Mouse (Mus musculus) granulocyte monocyte progenitor cell, adult 5-6 weeks (primary cell): ENCODE data around the gene C2. TPM values are rescaled to one million over a fixed set of nuclear protein-coding genes. Genes with fewer than 3 reads are reported as not detected.

Experiments
- ATAC-seq: replicated peaks from 2 replicates; pipeline ENCODE4 v1.8.0; 2016; ENCODE audit warnings: mild to moderate bottlenecking, moderate TSS enrichment, inconsistent platforms; ENCODE audit not compliant: poor library complexity, severe bottlenecking
- total RNA-seq, 2 experiments: library from RNA; stranded (forward) in 1 of 2; stranded (reverse) in 1 of 2; fragments of 200-712, 200-1000 nt in 1 of 2; fragments of >200 nt in 1 of 2; fragmentation: Nextera tagmentation in 1 of 2; gene quantifications; 2 replicates each; pipeline ENCODE4 v1.2.3; 2014 to 2017

Gene C2
- 1.5 and 7.7 TPM in 2 replicates for total RNA-seq (2014; fragmentation: Nextera tagmentation)
- total RNA-seq (2017): 0.47 TPM in 1 of 2 replicates, not detected in the other

GRCm38 (mm10) chr17:34898160-34898586, at the start of gene C2, which contains the start of gene Ehmt2:
Gene C2, minus strand, starts transcription at chr17:34898265.
Gene Ehmt2, plus strand, starts transcription at chr17:34898469.
- peak; percentile 16; the same call in 1 of the 2 replicates for ATAC-seq

DNA sequence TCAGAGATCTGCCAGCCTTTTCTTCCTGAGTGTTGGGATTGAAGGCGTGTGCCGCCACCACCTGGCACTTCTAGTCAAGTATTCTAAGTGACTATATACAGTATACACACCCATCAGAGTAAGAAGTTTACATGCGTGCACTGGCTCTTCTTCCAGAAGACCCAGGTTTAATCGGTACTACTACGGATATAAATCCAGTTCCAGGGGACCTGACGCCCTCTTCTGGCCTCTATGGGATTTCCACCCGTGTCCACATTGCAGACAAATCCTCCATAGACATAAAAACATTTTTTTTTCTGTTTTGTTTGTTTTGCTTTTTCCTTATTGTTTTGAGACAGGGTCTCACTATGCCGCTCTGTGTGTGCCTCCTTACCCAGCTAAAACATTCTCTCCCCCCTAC, 49.5 kb upstream of the C2 start:
- no peak for ATAC-seq

- ATAC-seq: no peak
Measured at GRCm38 (mm10) chr17:34946486-34947140, 48.5 kb upstream of the C2 start.

- no peak for ATAC-seq
Measured at GRCm38 (mm10) chr17:34944362-34944761, 46.3 kb upstream of the C2 start.

- no peak for ATAC-seq
Measured at GRCm38 (mm10) chr17:34943128-34943815, 45.2 kb upstream of the C2 start.

- ATAC-seq: no peak
Measured at GRCm38 (mm10) chr17:34941344-34942041, 43.4 kb upstream of the C2 start.

GRCm38 (mm10) chr17:34937960-34938505, 40.0 kb upstream of the C2 start:
- peak; percentile 90 for ATAC-seq

- ATAC-seq: peak; percentile 15; the same call in 1 of the 2 replicates
Measured at GRCm38 (mm10) chr17:34934830-34935229, 36.8 kb upstream of the C2 start.

DNA sequence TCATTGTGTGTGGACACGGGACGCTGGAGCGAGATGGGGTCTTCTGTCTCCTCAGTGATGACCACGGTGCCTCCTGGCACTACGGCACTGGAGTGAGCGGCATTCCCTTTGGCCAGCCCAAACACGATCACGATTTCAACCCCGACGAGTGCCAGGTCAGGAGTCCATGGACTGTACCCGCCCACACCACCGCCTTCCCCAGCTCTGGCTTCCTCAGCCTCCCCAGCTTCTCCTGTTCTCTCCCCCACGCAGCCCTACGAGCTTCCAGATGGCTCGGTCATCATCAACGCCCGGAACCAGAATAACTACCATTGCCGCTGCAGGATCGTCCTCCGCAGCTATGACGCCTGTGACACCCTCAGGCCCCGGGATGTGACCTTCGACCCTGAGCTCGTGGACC, 36.0 kb upstream of the C2 start:
- ATAC-seq: no peak

- no peak for ATAC-seq
Measured at GRCm38 (mm10) chr17:34932287-34932686, 34.2 kb upstream of the C2 start.

DNA sequence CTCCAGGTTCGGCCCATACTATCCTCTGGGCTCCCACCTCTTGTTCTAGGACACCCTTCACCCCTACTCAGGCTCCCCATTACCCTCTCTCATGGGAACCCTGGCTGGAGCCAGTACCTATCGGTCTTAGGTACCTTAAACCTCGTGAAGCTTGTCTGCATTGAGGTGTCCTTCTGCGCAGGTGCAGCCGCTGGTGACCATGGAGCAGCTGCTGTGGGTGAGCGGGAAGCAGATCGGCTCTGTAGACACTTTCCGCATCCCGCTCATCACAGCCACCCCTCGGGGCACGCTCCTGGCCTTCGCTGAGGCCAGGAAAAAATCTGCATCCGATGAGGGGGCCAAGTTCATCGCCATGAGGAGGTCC, 33.7 kb upstream of the C2 start:
- ATAC-seq: no peak

GRCm38 (mm10) chr17:34931061-34931734, 33.1 kb upstream of the C2 start, which contains the start of gene Neu1:
Gene Neu1, plus strand, starts transcription at chr17:34931253.
- peak; percentile 91 for ATAC-seq

DNA sequence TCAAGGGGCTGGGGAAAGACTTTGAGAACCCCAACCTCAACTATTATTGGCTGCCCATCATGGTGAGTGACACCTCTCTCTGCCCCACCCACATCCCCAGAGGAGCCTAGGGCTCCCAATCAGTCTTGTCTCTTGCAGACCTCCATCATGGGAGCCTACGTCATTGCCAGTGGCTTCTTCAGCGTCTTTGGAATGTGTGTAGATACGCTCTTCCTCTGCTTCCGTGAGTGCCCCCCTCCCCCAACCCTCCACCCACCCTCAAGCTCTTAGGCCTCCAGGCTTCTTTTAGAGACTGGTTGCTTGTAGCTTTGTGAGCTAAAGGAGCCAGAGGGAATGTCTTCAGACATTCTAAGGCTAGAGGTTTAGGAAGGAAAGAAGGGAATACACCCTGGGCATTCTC, 30.8 kb upstream of the C2 start:
- ATAC-seq: no peak

DNA sequence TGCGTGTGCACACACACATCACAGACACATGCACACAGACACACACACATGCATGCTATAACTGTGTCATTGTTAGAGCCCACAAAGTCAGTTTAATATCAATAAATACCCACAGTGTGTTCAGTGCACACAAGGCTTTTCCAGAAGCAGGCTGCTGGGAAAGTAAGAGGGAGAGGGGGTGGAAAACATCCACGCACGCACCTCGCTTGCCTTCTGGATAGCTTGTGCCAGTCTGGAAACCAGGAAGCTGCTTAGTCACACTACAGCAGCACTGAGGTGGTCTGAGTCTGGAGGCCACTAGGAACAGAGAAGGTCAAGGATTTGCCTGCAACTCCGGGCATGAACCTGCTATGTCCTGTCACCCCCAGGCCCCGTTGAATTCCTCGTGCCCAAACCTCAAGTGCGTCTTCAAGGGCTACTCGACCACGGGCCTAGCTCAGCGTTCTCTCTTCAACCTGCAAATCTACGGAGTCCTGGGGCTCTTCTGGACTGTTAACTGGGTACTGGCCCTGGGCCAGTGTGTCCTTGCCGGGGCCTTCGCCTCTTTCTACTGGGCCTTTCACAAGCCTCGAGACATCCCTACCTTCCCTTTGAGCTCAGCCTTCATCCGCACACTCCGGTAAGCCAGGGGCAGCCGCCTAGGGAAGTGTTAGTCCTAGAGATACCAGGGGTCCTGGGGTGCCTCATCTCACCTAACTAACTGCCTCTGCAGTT, 29.4 kb upstream of the C2 start:
- no peak for ATAC-seq

DNA sequence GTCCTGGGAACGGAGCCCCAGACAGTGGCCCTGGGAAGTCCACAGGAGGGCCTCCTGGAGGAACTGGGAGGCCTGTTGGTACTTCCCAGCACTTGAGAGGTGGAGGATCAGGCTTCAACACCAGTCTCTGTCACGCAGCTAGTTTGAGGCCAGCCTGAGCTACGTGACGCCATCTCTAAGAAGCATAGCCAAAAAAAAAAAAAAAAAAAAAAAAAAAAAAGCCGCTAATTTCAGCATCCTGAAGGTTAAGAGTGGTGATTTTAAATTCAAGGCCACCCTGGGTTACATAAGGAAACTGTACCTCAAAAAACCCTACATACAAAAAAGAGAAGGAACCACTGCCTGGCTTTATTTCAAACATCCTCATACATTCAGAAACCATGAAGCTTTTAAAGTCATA, 26.2 kb upstream of the C2 start:
- peak; percentile 6; the same call in 1 of the 2 replicates for ATAC-seq

GRCm38 (mm10) chr17:34922939-34923338, 24.9 kb upstream of the C2 start:
- ATAC-seq: no peak; the same call in 1 of the 2 replicates

DNA sequence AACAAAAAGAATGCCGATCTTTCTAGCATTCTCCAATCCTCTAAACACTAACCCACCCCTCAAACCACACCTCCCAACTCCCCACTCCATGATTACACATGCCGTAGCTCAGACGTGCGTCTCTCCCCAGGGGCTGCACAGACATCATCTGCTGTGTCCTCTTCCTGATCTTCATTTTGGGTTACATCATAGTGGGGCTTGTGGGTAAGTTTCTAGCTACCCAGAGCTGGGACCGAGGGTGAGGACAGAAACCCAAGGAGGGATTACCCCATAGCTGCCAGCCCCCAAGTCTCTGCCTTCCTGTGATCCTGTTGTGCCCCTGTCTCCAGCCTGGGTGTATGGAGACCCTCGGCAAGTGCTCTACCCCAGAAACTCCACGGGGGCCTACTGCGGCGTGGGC, 19.1 kb upstream of the C2 start:
- ATAC-seq: peak; percentile 78

GRCm38 (mm10) chr17:34916316-34916715, 18.3 kb upstream of the C2 start:
- no peak for ATAC-seq

GRCm38 (mm10) chr17:34915410-34915831, 17.4 kb upstream of the C2 start:
- ATAC-seq: peak; percentile 20; the same call in 1 of the 2 replicates
